Mouse (Mus musculus): ENCODE data around the gene Srarp. TPM values are rescaled to one million over a fixed set of nuclear protein-coding genes. Genes with fewer than 3 reads are reported as not detected.
A peak's percentile ranks its signal among the peaks of the same experiment; 100 is the strongest.

Srarp gene
- polyA plus RNA-seq, 1 experiment from 2014 or later: not detected

GRCm38 (mm10) chr4:141415924-141416323, 20.0 kb downstream of the Srarp start, which contains the start of gene Clcnkb:
Gene Clcnkb, minus strand, starts transcription at chr4:141416014.
- H3K27ac ChIP-seq: no peak within 1 kb of the TSS
- peaks cover 13% of the 10 kb centered on the region for H3K4me1 ChIP-seq
- no peaks in the 10 kb centered on the region for H3K9me3 ChIP-seq (replicated peaks)
- WGBS: 64% methylated on average over 7 of the region's 7 CpGs
- H3K27me3 ChIP-seq (ENCODE audit: low read depth, poor library complexity, severe bottlenecking): peaks cover 20% of the 10 kb centered on the region; the same call in 1 of the 2 replicates
- H3K4me3 ChIP-seq: no peak within 1 kb of the TSS
- DNase-seq (ENCODE audit: low spot score): no peak
- no peaks in the 10 kb centered on the region for H3K36me3 ChIP-seq

- DNase-seq (ENCODE audit: low spot score): no peak
- H3K9me3 ChIP-seq (replicated peaks): no peaks in the 10 kb centered on the region
- H3K4me3 ChIP-seq: no peak overlapping the region
- H3K27ac ChIP-seq: no peak overlapping the region
- WGBS: 16% methylated on average over 22 of the region's 22 CpGs
- no peaks in the 10 kb centered on the region; the same call in 1 of the 2 replicates for H3K4me1 ChIP-seq
- peaks cover 22% of the 10 kb centered on the region; the same call in 1 of the 2 replicates for H3K27me3 ChIP-seq (ENCODE audit: low read depth, poor library complexity, severe bottlenecking)
- no peaks in the 10 kb centered on the region for H3K36me3 ChIP-seq
Measured at GRCm38 (mm10) chr4:141411430-141411992, 24.4 kb downstream of the Srarp start.

DNA sequence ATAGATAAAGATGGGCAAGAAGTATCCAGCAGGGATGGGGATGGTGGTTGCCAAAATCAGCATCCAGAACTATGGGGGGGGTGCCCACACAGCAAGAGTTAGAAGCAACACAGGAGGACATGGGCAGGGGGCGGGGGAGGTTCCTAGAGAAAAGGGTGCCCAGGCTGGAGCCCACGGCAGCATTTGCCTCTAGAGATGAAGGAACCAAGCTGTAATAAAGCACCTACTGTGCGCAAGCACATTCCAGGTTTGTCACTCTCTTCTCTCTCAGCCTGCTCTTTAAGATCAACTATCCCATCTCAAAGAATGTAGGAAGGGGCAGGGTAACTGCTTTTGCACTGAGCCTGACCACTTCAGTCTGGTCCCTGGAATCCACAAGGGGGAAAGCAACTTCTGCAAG, 27.3 kb downstream of the Srarp start:
- no peak for DNase-seq (ENCODE audit: low spot score)
- Histone ChIP-seq H3K36me3 (no peaks in the 10 kb centered on the region), H3K9me3 (replicated peaks) (no peaks in the 10 kb centered on the region), H3K27ac (no peak overlapping the region), H3K4me3 (no peak overlapping the region), H3K4me1 (peaks cover 8% of the 10 kb centered on the region), H3K27me3 (ENCODE audit: low read depth, poor library complexity, severe bottlenecking) (peaks cover 47% of the 10 kb centered on the region)
- WGBS: 92% methylated on average over 3 of the region's 3 CpGs

GRCm38 (mm10) chr4:141406516-141407299, 29.2 kb downstream of the Srarp start:
- Histone ChIP-seq H3K4me3 (no peak overlapping the region), H3K4me1 (peaks cover 8% of the 10 kb centered on the region), H3K27me3 (ENCODE audit: low read depth, poor library complexity, severe bottlenecking) (peaks cover 42% of the 10 kb centered on the region), H3K36me3 (no peaks in the 10 kb centered on the region), H3K27ac (no peak overlapping the region), H3K9me3 (replicated peaks) (no peaks in the 10 kb centered on the region)
- no peak for DNase-seq (ENCODE audit: low spot score)
- WGBS: 43% methylated on average over 14 of the region's 14 CpGs

- Histone ChIP-seq H3K4me1 (peaks cover 9% of the 10 kb centered on the region; the same call in 1 of the 2 replicates), H3K27ac (0 out of 2 replicates have a peak overlapping the region, but pooled peaks have one; percentile 38), H3K4me3 (no peak overlapping the region), H3K9me3 (replicated peaks) (no peaks in the 10 kb centered on the region), H3K36me3 (no peaks in the 10 kb centered on the region), H3K27me3 (ENCODE audit: low read depth, poor library complexity, severe bottlenecking) (peaks cover 36% of the 10 kb centered on the region)
- 80% methylated on average over 3 of the region's 3 CpGs for WGBS
- DNase-seq (ENCODE audit: low spot score): no peak
Measured at GRCm38 (mm10) chr4:141405314-141405622, 30.6 kb downstream of the Srarp start.

GRCm38 (mm10) chr4:141404518-141405313, 31.2 kb downstream of the Srarp start:
- H3K27me3 ChIP-seq (ENCODE audit: low read depth, poor library complexity, severe bottlenecking): peaks cover 36% of the 10 kb centered on the region
- H3K27ac ChIP-seq: peak overlapping the region; percentile 38; the same call in 1 of the 2 replicates
- DNase-seq (ENCODE audit: low spot score): peak; percentile 94
- H3K36me3 ChIP-seq: no peaks in the 10 kb centered on the region
- H3K9me3 ChIP-seq (replicated peaks): no peaks in the 10 kb centered on the region
- H3K4me1 ChIP-seq: peaks cover 11% of the 10 kb centered on the region; the same call in 1 of the 2 replicates
- WGBS: 15% methylated on average over 15 of the region's 15 CpGs
- peak overlapping the region; percentile 29 for H3K4me3 ChIP-seq

DNA sequence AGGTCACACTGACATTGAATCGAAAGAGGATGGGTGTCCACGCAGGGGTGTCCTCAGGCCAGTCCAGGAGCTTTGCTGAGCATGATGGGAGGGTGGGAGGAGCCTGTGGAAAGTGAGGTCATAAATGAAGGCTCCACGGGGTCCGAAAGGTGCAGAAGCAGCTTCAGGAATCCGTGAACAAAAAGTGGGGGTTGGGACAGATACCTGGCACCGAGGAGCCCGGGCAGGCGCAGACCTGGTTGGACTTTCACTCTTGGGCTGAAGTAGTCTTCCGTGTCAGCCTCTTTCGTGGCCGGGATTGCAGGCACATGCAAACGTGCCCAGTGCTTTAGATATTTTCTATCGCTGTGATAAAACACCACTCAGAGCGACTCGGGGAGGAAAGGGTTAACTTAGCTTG, 35.7 kb downstream of the Srarp start:
- Histone ChIP-seq H3K27ac (no peak overlapping the region), H3K9me3 (replicated peaks) (no peaks in the 10 kb centered on the region), H3K4me3 (no peak overlapping the region), H3K4me1 (peaks cover 22% of the 10 kb centered on the region; the same call in 1 of the 2 replicates), H3K36me3 (no peaks in the 10 kb centered on the region), H3K27me3 (ENCODE audit: low read depth, poor library complexity, severe bottlenecking) (peaks cover 50% of the 10 kb centered on the region)
- 85% methylated on average over 15 of the region's 15 CpGs for WGBS
- DNase-seq (ENCODE audit: low spot score): no peak

DNA sequence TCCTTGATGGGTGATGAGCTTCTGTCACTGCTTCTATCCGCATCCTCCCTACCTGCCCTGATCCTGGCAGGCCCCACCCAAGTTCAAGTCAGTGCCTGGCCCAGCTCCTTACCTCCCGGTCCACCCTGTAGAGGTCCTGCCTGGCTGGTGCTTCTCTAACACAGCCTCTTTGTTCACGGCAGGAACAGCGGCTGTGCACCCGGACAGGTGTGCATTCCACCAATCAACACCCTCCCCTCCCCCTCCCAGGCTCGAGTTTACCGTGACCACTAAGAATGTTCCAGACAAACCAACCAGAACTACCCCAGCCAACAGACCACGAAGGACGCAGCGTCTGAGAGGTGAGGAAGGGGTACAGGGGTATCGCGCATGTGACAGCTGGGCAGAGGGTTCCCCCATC, 37.4 kb downstream of the Srarp start, which contains the start of gene Clcnka:
TSS of gene Clcnka (minus strand) at position 180 of the 400 bp plus-strand sequence.
- no peak for DNase-seq (ENCODE audit: low spot score)
- WGBS: 66% methylated on average over 12 of the region's 12 CpGs
- H3K27ac ChIP-seq: no peak within 1 kb of the TSS; the same call in 1 of the 2 replicates
- H3K27me3 ChIP-seq (ENCODE audit: low read depth, poor library complexity, severe bottlenecking): peaks cover 53% of the 10 kb centered on the region
- H3K4me3 ChIP-seq: no peak within 1 kb of the TSS
- no peaks in the 10 kb centered on the region for H3K36me3 ChIP-seq
- peaks cover 24% of the 10 kb centered on the region for H3K4me1 ChIP-seq
- H3K9me3 ChIP-seq (replicated peaks): no peaks in the 10 kb centered on the region

GRCm38 (mm10) chr4:141397861-141398260, 38.0 kb downstream of the Srarp start:
- no peak overlapping the region for H3K4me3 ChIP-seq
- no peak overlapping the region; the same call in 1 of the 2 replicates for H3K27ac ChIP-seq
- no peaks in the 10 kb centered on the region for H3K36me3 ChIP-seq
- peaks cover 55% of the 10 kb centered on the region for H3K27me3 ChIP-seq (ENCODE audit: low read depth, poor library complexity, severe bottlenecking)
- no peaks in the 10 kb centered on the region for H3K9me3 ChIP-seq (replicated peaks)
- DNase-seq (ENCODE audit: low spot score): no peak
- 76% methylated on average over 12 of the region's 12 CpGs for WGBS
- H3K4me1 ChIP-seq: peaks cover 24% of the 10 kb centered on the region

- H3K4me3 ChIP-seq: peak overlapping the region; percentile 19
- peaks cover 21% of the 10 kb centered on the region for H3K4me1 ChIP-seq
- no peaks in the 10 kb centered on the region for H3K36me3 ChIP-seq
- no peak for DNase-seq (ENCODE audit: low spot score)
- H3K27me3 ChIP-seq (ENCODE audit: low read depth, poor library complexity, severe bottlenecking): peaks cover 66% of the 10 kb centered on the region
- WGBS: 19% methylated on average over 16 of the region's 16 CpGs
- H3K27ac ChIP-seq: 0 out of 2 replicates have a peak overlapping the region, but pooled peaks have one; percentile 33
- H3K9me3 ChIP-seq (replicated peaks): no peaks in the 10 kb centered on the region
Measured at GRCm38 (mm10) chr4:141394751-141395150, 41.2 kb downstream of the Srarp start.

- DNase-seq (ENCODE audit: low spot score): no peak
- peaks cover 40% of the 10 kb centered on the region for H3K27me3 ChIP-seq (ENCODE audit: low read depth, poor library complexity, severe bottlenecking)
- no peak overlapping the region for H3K4me3 ChIP-seq
- WGBS: 76% methylated on average over 12 of the region's 12 CpGs
- H3K27ac ChIP-seq: no peak overlapping the region
- H3K9me3 ChIP-seq (replicated peaks): no peaks in the 10 kb centered on the region
- H3K4me1 ChIP-seq: peaks cover 21% of the 10 kb centered on the region
- no peaks in the 10 kb centered on the region for H3K36me3 ChIP-seq
Measured at GRCm38 (mm10) chr4:141391293-141391692, 44.6 kb downstream of the Srarp start.

DNA sequence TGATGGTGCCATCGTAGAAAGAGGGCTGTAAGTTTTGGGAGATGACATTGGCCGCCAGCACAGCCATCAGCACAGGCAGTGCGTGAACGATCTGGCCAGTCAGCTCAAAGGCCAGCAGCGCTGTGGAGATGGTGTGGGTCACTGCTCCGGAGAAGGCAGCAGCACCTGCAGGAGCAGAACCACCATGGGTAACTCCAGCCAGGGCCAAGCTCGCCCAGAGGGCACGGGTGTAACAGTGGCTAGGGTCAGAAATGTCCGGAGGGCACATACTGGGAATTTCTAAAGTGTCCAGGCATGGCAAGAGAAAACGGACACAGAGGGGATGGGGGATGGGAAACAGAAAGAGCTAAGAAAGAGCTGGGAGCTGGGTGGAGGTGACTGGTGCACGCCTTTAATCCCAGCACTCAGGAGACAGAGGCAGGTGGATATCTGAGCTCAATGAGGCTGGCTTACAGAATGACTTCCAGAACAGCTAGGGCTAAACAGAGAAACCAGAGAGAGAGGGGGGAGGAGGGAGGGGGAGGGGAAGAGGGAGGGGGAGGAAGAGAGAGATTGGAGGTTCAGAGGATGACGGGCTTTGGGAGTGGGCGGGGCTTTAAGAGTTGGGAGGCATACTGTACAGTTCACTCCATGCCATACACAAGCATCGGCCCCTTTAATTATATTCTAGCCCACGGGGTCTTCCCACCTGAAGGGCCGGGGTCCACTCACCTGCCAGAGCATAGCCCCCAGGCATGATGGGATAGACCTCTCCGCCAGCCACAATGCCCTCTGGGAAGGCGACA, 46.3 kb downstream of the Srarp start:
- Histone ChIP-seq H3K36me3 (no peaks in the 10 kb centered on the region), H3K9me3 (replicated peaks) (no peaks in the 10 kb centered on the region), H3K4me3 (no peak overlapping the region), H3K4me1 (peaks cover 22% of the 10 kb centered on the region), H3K27me3 (ENCODE audit: low read depth, poor library complexity, severe bottlenecking) (peaks cover 32% of the 10 kb centered on the region), H3K27ac (no peak overlapping the region)
- WGBS: 70% methylated on average over 18 of the region's 18 CpGs
- no peak for DNase-seq (ENCODE audit: low spot score)
